Mouse (Mus musculus) heart, embryonic 12.5 days (tissue): ENCODE measurements around the gene Atg4b. TPM values are rescaled to one million over a fixed set of nuclear protein-coding genes. Genes with fewer than 3 reads are reported as not detected.
"Not testable (repeated sequence)": the region's sequence is repeated elsewhere in the genome, so short reads cannot be mapped to it uniquely, and the experiment has no call there.

Source experiments
- ATAC-seq: fragments of 200-750 bp; cut with Nextera tagmentation; 2 replicates; pipeline ENCODE4 v1.8.0; 2017; ENCODE audit warnings: moderate TSS enrichment, moderate library complexity; ENCODE audit not compliant: insufficient number of reproducible peaks, low FRiP score
- H3K27ac ChIP-seq: fragments of 300-500 bp; sonication (generic); 2 replicates; pipeline ENCODE4 v1.5.1; 2016; ENCODE audit warnings: mild to moderate bottlenecking, moderate library complexity; ENCODE audit not compliant: poor library complexity, severe bottlenecking
- H3K27me3 ChIP-seq: fragments of 300-500 bp; sonication (generic); replicated peaks from 2 replicates; pipeline ENCODE4 v1.6.1; 2016; ENCODE audit warnings: mild to moderate bottlenecking, moderate library complexity
- H3K36me3 ChIP-seq: fragments of 300-500 bp; sonication (generic); 2 replicates; pipeline ENCODE4 v1.6.1; 2016; ENCODE audit warnings: mild to moderate bottlenecking, moderate library complexity
- H3K4me1 ChIP-seq: fragments of 300-500 bp; sonication (generic); replicated peaks from 2 replicates; pipeline ENCODE4 v1.6.1; 2016; ENCODE audit warnings: mild to moderate bottlenecking
- H3K4me2 ChIP-seq: fragments of 300-500 bp; sonication (generic); 2 replicates; pipeline ENCODE4 v1.6.1; 2016; ENCODE audit warnings: mild to moderate bottlenecking, moderate library complexity
- H3K4me3 ChIP-seq: fragments of 300-500 bp; sonication (generic); 2 replicates; pipeline ENCODE4 v1.5.1; 2016; ENCODE audit warnings: mild to moderate bottlenecking
- H3K9ac ChIP-seq: fragments of 300-500 bp; sonication (generic); 2 replicates; pipeline ENCODE4 v1.6.1; 2016; ENCODE audit warnings: mild to moderate bottlenecking, moderate library complexity
- H3K9me3 ChIP-seq: fragments of 300-500 bp; sonication (generic); replicated peaks from 2 replicates; pipeline ENCODE4 v1.6.1; 2016; ENCODE audit warnings: mild to moderate bottlenecking, moderate library complexity
- WGBS: fragments of 180-500 bp; shearing (Covaris S2); methylation state at CpG from one replicate; pipeline ENCODE4 v1.1.7; 2016; 5-methylcytosine and 5-hydroxymethylcytosine counted together
- polyA plus RNA-seq: library from polyadenylated mRNA; unstranded; fragments of >200 nt; fragmentation: Nextera tagmentation; extraction: Ambion mirVana; gene quantifications from 2 replicates; pipeline ENCODE4 v1.2.1, GENCODE M21; 2016

Atg4b gene
- polyA plus RNA-seq, 1 experiment from 2014 or later = 68.1 TPM

DNA sequence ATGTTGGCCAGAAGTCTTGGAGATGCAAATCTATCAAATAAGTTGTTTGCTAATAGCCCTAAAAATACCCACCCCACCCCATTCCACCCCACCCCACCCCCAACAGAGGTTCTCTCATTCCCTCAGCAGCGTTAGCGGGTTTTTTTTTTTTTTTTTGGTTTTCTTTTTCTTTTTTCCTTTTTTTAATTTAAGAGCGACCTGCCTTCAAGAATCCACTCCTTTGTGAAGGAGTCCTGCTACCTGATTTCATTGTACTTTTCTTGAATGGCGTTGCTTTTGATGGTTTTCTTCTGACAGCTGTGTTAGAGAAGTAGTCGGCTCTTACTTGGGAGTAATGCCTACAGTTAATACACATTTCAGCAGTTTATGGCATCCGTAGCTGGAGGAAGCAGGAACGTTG is 4.3 kb downstream of the Atg4b start:
- Histone ChIP-seq H3K4me1 (peaks cover 16% of the 10 kb centered on the region), H3K36me3 (peaks cover 2% of the 10 kb centered on the region), H3K4me3 (peak overlapping the region; percentile 74), H3K27me3 (no peaks in the 10 kb centered on the region), H3K9me3 (no peaks in the 10 kb centered on the region), H3K9ac (peak overlapping the region; percentile 88), H3K27ac (0 out of 2 replicates have a peak overlapping the region, but pooled peaks have one; percentile 77), H3K4me2 (peak overlapping the region; percentile 91)
- ATAC-seq = no peak
- WGBS = 38% methylated on average over 7 of the region's 7 CpGs

DNA sequence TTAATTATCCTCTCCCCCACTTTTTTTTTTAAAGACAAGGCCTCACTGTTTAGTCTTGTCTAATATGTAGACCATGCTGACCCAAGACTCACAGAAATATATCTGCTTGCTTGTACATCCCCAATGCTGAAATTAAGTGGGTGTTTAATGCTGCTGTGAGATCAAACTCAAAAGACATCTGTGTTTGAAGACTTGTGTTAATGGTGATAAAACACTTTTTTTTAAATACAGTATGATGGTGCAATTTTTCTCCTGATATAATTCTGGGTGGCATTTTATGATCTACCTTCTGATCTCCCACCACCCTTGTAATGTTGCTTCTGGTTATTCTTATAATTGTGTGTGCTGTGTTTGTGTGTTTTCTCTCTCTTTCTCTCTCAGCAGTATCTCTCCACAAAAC is 4.9 kb downstream of the Atg4b start:
- no peak for ATAC-seq
- Histone ChIP-seq H3K4me3 (no peak overlapping the region), H3K36me3 (no peaks in the 10 kb centered on the region), H3K27me3 (no peaks in the 10 kb centered on the region), H3K4me2 (no peak overlapping the region), H3K9ac (no peak overlapping the region), H3K9me3 (no peaks in the 10 kb centered on the region), H3K4me1 (peaks cover 16% of the 10 kb centered on the region), H3K27ac (no peak overlapping the region)

DNA sequence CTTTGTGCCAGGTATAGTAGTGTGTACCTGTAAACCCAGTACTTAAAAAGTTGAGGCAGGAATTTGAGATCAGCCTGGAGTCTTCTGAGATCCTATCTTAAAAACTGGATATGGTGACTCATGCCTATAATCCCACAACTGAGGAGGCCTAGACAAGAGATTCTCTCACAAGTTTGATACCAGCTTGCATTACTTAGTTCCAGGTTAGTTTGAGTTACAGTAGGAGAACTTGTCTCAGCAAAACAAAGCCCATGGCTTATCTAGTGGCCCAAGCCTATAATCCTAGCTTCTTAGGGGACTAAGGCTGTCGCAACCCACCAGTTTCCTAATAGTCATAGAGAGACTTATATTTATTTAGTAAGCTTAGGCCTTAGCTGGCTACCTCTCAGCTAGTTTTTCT is 8.8 kb downstream of the Atg4b start:
- no peaks in the 10 kb centered on the region for H3K9me3 ChIP-seq
- H3K4me3 ChIP-seq = no peak overlapping the region
- peaks cover 10% of the 10 kb centered on the region; the same call in 1 of the 2 replicates for H3K4me1 ChIP-seq
- H3K9ac ChIP-seq = no peak overlapping the region
- H3K36me3 ChIP-seq = no peaks in the 10 kb centered on the region
- no peak overlapping the region for H3K4me2 ChIP-seq
- H3K27ac ChIP-seq = no peak overlapping the region
- ATAC-seq = no peak
- H3K27me3 ChIP-seq = no peaks in the 10 kb centered on the region
- 89% methylated on average over 1 of the region's 1 CpGs for WGBS

- 85% methylated on average over 3 of the region's 3 CpGs for WGBS
Measured at GRCm38 (mm10) chr1:93763531-93763930, 12.2 kb downstream of the Atg4b start.

GRCm38 (mm10) chr1:93764871-93765591 is 13.7 kb downstream of the Atg4b start:
- ATAC-seq = no peak
- WGBS = 88% methylated on average over 9 of the region's 9 CpGs
- Histone ChIP-seq H3K36me3 (peaks cover 22% of the 10 kb centered on the region), H3K27me3 (no peaks in the 10 kb centered on the region), H3K27ac (no peak overlapping the region), H3K9me3 (no peaks in the 10 kb centered on the region), H3K4me1 (no peaks in the 10 kb centered on the region), H3K4me2 (no peak overlapping the region), H3K9ac (no peak overlapping the region), H3K4me3 (no peak overlapping the region)

More at GRCm38 (mm10) chr1:93763531-93763930, 12.2 kb downstream of the Atg4b start:
- not testable (repeated sequence) for H3K27ac ChIP-seq, H3K36me3 ChIP-seq, H3K9me3 ChIP-seq, H3K9ac ChIP-seq, ATAC-seq, H3K4me3 ChIP-seq, H3K4me2 ChIP-seq, H3K4me1 ChIP-seq, H3K27me3 ChIP-seq

DNA sequence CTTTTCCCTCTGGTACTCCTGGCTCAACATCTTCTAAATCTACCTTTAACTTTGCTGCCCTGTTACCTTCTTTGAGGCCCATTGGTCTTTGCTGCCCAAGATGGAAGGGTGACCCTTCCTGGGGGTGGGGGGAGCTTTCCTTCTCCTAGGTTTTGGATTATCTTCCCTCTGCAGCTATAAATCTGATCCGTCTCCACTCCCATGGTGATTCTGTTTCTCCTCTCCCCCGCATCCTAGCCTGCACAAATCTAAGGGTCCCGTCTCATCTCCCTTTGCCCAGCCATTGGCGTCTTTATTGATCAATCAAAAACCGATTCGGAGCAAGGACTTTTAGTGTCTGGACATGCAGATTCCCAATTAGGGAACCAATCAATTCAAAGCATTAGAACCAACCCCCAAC is 16.3 kb downstream of the Atg4b start:
- no peak overlapping the region for H3K4me2 ChIP-seq
- no peak overlapping the region for H3K27ac ChIP-seq
- H3K4me3 ChIP-seq = no peak overlapping the region
- peaks cover 38% of the 10 kb centered on the region for H3K36me3 ChIP-seq
- no peak overlapping the region for H3K9ac ChIP-seq
- 97% methylated on average over 6 of the region's 6 CpGs for WGBS
- no peaks in the 10 kb centered on the region for H3K4me1 ChIP-seq
- 0 out of 2 replicates have a peak, but pooled peaks cover 2% of the 10 kb centered on the region for H3K9me3 ChIP-seq
- H3K27me3 ChIP-seq = no peaks in the 10 kb centered on the region
- ATAC-seq = no peak

DNA sequence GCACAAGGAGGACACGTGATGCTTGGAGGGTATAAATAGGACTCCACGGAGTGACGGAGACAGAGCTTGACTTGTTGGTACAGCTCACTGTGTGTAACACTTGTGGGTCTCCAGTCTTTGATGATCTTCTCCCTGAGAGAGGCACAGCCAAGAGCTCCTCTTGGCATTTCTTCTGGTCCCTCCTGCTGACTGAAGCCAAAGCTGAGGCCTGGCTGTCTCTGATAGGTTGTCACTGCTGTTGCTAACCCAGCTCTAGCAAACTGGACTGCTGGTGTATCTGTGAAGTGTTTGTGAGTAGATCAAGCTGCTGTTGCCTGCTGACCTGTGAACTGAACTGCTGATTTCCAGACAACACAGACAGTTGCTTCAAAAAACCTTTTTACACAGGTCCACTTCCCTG is 18.6 kb downstream of the Atg4b start:
- Histone ChIP-seq H3K4me2 (no peak overlapping the region), H3K4me3 (no peak overlapping the region), H3K9me3 (0 out of 2 replicates have a peak, but pooled peaks cover 2% of the 10 kb centered on the region), H3K4me1 (no peaks in the 10 kb centered on the region), H3K27me3 (no peaks in the 10 kb centered on the region), H3K9ac (no peak overlapping the region), H3K27ac (no peak overlapping the region), H3K36me3 (peaks cover 60% of the 10 kb centered on the region)
- no peak for ATAC-seq
- WGBS = 81% methylated on average over 3 of the region's 3 CpGs

- H3K9ac ChIP-seq = no peak overlapping the region
- H3K4me2 ChIP-seq = no peak overlapping the region
- no peaks in the 10 kb centered on the region for H3K4me1 ChIP-seq
- H3K4me3 ChIP-seq = no peak overlapping the region
- no peaks in the 10 kb centered on the region for H3K9me3 ChIP-seq
- no peaks in the 10 kb centered on the region for H3K27me3 ChIP-seq
- no peak overlapping the region for H3K27ac ChIP-seq
- H3K36me3 ChIP-seq = peaks cover 88% of the 10 kb centered on the region
- WGBS = 94% methylated on average over 5 of the region's 5 CpGs
- no peak for ATAC-seq
Measured at GRCm38 (mm10) chr1:93776686-93777085, 25.4 kb downstream of the Atg4b start.

GRCm38 (mm10) chr1:93786912-93787311 is 35.6 kb downstream of the Atg4b start:
- Histone ChIP-seq H3K27ac (no peak overlapping the region), H3K4me1 (no peaks in the 10 kb centered on the region), H3K27me3 (no peaks in the 10 kb centered on the region), H3K9me3 (no peaks in the 10 kb centered on the region), H3K9ac (no peak overlapping the region), H3K4me2 (no peak overlapping the region), H3K36me3 (peaks cover 98% of the 10 kb centered on the region), H3K4me3 (no peak overlapping the region)
- WGBS = 85% methylated on average over 2 of the region's 2 CpGs
- ATAC-seq = 0 out of 2 replicates have a peak, but pooled peaks have one; percentile 9

DNA sequence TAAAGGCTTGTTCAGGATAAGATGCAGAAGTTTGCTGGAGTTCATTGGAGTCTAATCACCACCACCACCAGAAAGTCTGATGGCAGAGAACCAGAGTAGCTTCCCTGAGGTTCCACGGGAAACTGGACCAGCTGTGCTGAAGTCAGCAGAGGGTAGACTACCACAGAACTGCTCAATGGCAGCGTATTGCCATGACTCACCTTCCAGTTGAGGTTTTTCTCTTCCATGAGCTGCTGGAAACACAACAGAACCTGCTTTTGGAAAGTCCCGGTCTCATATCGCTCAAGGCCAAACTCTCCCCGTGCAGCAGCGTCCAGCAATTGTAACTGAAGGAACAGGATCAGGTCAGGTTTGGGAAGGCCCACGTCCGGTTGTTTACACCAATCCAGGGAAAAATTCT is 43.2 kb downstream of the Atg4b start:
- 93% methylated on average over 8 of the region's 8 CpGs for WGBS
- Histone ChIP-seq H3K27ac (no peak overlapping the region), H3K36me3 (peaks cover 84% of the 10 kb centered on the region), H3K4me2 (no peak overlapping the region), H3K27me3 (no peaks in the 10 kb centered on the region), H3K4me1 (peaks cover 11% of the 10 kb centered on the region), H3K9ac (no peak overlapping the region), H3K4me3 (no peak overlapping the region), H3K9me3 (no peaks in the 10 kb centered on the region)
- ATAC-seq = no peak

- Histone ChIP-seq H3K4me3 (no peak overlapping the region), H3K27ac (no peak overlapping the region), H3K9ac (no peak overlapping the region), H3K36me3 (peaks cover 80% of the 10 kb centered on the region), H3K9me3 (no peaks in the 10 kb centered on the region), H3K27me3 (no peaks in the 10 kb centered on the region), H3K4me2 (peak overlapping the region; percentile 8; the same call in 1 of the 2 replicates), H3K4me1 (peaks cover 15% of the 10 kb centered on the region)
- WGBS = 56% methylated on average over 8 of the region's 8 CpGs
- ATAC-seq = no peak
Measured at GRCm38 (mm10) chr1:93795886-93796285, 44.6 kb downstream of the Atg4b start.
